Mouse (Mus musculus): ENCODE measurements around the gene Slc27a4. TPM values are rescaled to one million over a fixed set of nuclear protein-coding genes. Genes with fewer than 3 reads are reported as not detected.
A peak's percentile ranks its signal among the peaks of the same experiment; 100 is the strongest.

Gene Slc27a4
- polyA plus RNA-seq, 1 experiment = 26.8 TPM

GRCm38 (mm10) chr2:29787104-29787917, 15.1 kb upstream of the Slc27a4 start, which contains the start of gene Coq4:
TSS of gene Coq4 (plus strand) at chr2:29787493.
- Histone ChIP-seq H3K36me3 (ENCODE audit: control insufficient read depth, insufficient read depth) (peaks cover 30% of the 10 kb centered on the region), H3K79me2 (ENCODE audit: control insufficient read depth, insufficient read depth) (peaks cover 17% of the 10 kb centered on the region), H3K4me2 (ENCODE audit: low read depth) (peak within 1 kb of the TSS; percentile 91), H3K27me3 (ENCODE audit: control insufficient read depth, insufficient read depth, insufficient read length) (no peaks in the 10 kb centered on the region), H3ac (ENCODE audit: control insufficient read depth, insufficient read length) (peak within 1 kb of the TSS; percentile 4), H3K4me3 (peak within 1 kb of the TSS; percentile 69)
- TF ChIP-seq MAX (IDR thresholded peaks at IDR 0.05; ENCODE audit: low read depth) = no peak
- TF ChIP-seq POLR2AphosphoS2 (IDR thresholded peaks at IDR 0.05; ENCODE audit: insufficient read length, low read depth) = peak; percentile 78
- peak; percentile 17 for TF ChIP-seq SRF (IDR thresholded peaks at IDR 0.05; ENCODE audit: control insufficient read depth, insufficient read length, low read depth)
- no peak for TF ChIP-seq TCF12 (IDR thresholded peaks at IDR 0.05; ENCODE audit: insufficient read depth, poor library complexity, severe bottlenecking)
- TF ChIP-seq REST (IDR thresholded peaks at IDR 0.05; ENCODE audit: insufficient read depth, insufficient read length) = no peak
- TF ChIP-seq TCF3 (IDR thresholded peaks at IDR 0.05; ENCODE audit: insufficient read length, low read depth) = no peak
- TF ChIP-seq CEBPB (IDR thresholded peaks at IDR 0.05; ENCODE audit: insufficient read depth, poor library complexity, severe bottlenecking) = no peak
- TF ChIP-seq MYOD1 (IDR thresholded peaks at IDR 0.05; ENCODE audit: control insufficient read depth in 1 of 3, insufficient read length in 2 of 3, low read depth in 2 of 3) = no peak
- no peak for TF ChIP-seq MYOG (IDR thresholded peaks at IDR 0.05; ENCODE audit: control insufficient read depth in 1 of 3, insufficient read depth in 1 of 3, insufficient read length in 2 of 3, low read depth in 2 of 3)
- TF ChIP-seq POLR2A (IDR thresholded peaks at IDR 0.05; ENCODE audit: insufficient read length, low read depth) = peak; percentile 77
- peak; percentile 93 for TF ChIP-seq USF1 (IDR thresholded peaks at IDR 0.05; ENCODE audit: low read depth)
- TF ChIP-seq E2F4 (IDR thresholded peaks at IDR 0.05; ENCODE audit: insufficient read depth) = no peak

GRCm38 (mm10) chr2:29787937-29788681, 14.3 kb upstream of the Slc27a4 start, which contains the start of gene Trub2:
TSS of gene Trub2 (minus strand) at chr2:29788502.
- H3K79me2 ChIP-seq (ENCODE audit: control insufficient read depth, insufficient read depth) = peaks cover 17% of the 10 kb centered on the region
- no peaks in the 10 kb centered on the region for H3K27me3 ChIP-seq (ENCODE audit: control insufficient read depth, insufficient read depth, insufficient read length)
- peaks cover 22% of the 10 kb centered on the region for H3K36me3 ChIP-seq (ENCODE audit: control insufficient read depth, insufficient read depth)
- H3K4me2 ChIP-seq (ENCODE audit: low read depth) = peak within 1 kb of the TSS; percentile 91
- peak within 1 kb of the TSS; percentile 4 for H3ac ChIP-seq (ENCODE audit: control insufficient read depth, insufficient read length)
- TF ChIP-seq E2F4 (IDR thresholded peaks at IDR 0.05; ENCODE audit: insufficient read depth) (no peak), MYOG (IDR thresholded peaks at IDR 0.05; ENCODE audit: control insufficient read depth in 1 of 3, insufficient read depth in 1 of 3, insufficient read length in 2 of 3, low read depth in 2 of 3) (peak in 1 of 3 experiments; percentile 11), CEBPB (IDR thresholded peaks at IDR 0.05; ENCODE audit: insufficient read depth, poor library complexity, severe bottlenecking) (no peak), USF1 (IDR thresholded peaks at IDR 0.05; ENCODE audit: low read depth) (no peak), TCF12 (IDR thresholded peaks at IDR 0.05; ENCODE audit: insufficient read depth, poor library complexity, severe bottlenecking) (no peak), TCF3 (IDR thresholded peaks at IDR 0.05; ENCODE audit: insufficient read length, low read depth) (no peak), MAX (IDR thresholded peaks at IDR 0.05; ENCODE audit: low read depth) (no peak), POLR2A (IDR thresholded peaks at IDR 0.05; ENCODE audit: insufficient read length, low read depth) (peak; percentile 81), SRF (IDR thresholded peaks at IDR 0.05; ENCODE audit: control insufficient read depth, insufficient read length, low read depth) (no peak), REST (IDR thresholded peaks at IDR 0.05; ENCODE audit: insufficient read depth, insufficient read length) (no peak), MYOD1 (IDR thresholded peaks at IDR 0.05; ENCODE audit: control insufficient read depth in 1 of 3, insufficient read length in 2 of 3, low read depth in 2 of 3) (peak in 1 of 3 experiments; percentile 20), POLR2AphosphoS2 (IDR thresholded peaks at IDR 0.05; ENCODE audit: insufficient read length, low read depth) (peak; percentile 74)
- H3K4me3 ChIP-seq = peak within 1 kb of the TSS; percentile 69

DNA sequence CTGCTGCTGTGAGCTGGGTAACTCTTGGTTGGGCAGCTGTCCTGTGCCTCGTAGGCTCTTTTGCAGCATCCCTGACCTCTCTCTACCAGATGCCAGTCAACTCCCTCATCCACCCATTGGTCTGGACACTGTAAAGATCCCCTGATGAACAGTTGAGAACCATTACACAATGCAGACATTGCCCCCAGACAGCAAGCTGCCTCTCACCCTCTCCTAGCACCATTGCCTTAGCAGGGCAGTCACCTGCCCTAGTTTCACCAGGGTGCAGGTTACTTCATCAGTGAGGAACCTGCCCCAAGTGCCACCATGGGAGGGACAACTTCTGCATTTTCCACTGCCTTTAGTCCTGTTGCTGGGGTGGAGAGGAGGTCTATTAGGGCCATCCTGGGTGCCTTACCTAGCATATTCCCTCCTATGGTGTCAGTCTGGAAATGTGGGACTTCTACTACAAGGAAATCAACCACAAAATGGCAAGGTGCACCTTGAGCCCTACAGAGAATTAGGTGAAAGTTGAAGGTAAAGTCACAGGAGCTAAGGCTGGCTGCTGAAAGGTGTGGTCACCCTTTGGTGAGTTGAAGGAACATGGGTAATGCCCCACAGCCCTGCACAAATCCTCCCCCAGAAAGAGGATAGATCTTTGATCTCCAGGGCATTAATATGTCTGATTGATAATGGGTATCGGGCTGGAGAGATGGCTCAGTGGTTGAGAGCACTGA, 9.5 kb upstream of the Slc27a4 start:
- TF ChIP-seq TCF3 (IDR thresholded peaks at IDR 0.05; ENCODE audit: insufficient read length, low read depth) (no peak), REST (IDR thresholded peaks at IDR 0.05; ENCODE audit: insufficient read depth, insufficient read length) (no peak), MYOG (IDR thresholded peaks at IDR 0.05; ENCODE audit: control insufficient read depth in 1 of 3, insufficient read depth in 1 of 3, insufficient read length in 2 of 3, low read depth in 2 of 3) (no peak), TCF12 (IDR thresholded peaks at IDR 0.05; ENCODE audit: insufficient read depth, poor library complexity, severe bottlenecking) (no peak), POLR2A (IDR thresholded peaks at IDR 0.05; ENCODE audit: insufficient read length, low read depth) (no peak), MYOD1 (IDR thresholded peaks at IDR 0.05; ENCODE audit: control insufficient read depth in 1 of 3, insufficient read length in 2 of 3, low read depth in 2 of 3) (no peak), USF1 (IDR thresholded peaks at IDR 0.05; ENCODE audit: low read depth) (no peak), CEBPB (IDR thresholded peaks at IDR 0.05; ENCODE audit: insufficient read depth, poor library complexity, severe bottlenecking) (no peak), SRF (IDR thresholded peaks at IDR 0.05; ENCODE audit: control insufficient read depth, insufficient read length, low read depth) (no peak), MAX (IDR thresholded peaks at IDR 0.05; ENCODE audit: low read depth) (no peak), POLR2AphosphoS2 (IDR thresholded peaks at IDR 0.05; ENCODE audit: insufficient read length, low read depth) (no peak), E2F4 (IDR thresholded peaks at IDR 0.05; ENCODE audit: insufficient read depth) (no peak)
- Histone ChIP-seq H3K27me3 (ENCODE audit: control insufficient read depth, insufficient read depth, insufficient read length) (no peaks in the 10 kb centered on the region), H3K79me2 (ENCODE audit: control insufficient read depth, insufficient read depth) (peaks cover 4% of the 10 kb centered on the region), H3K4me3 (no peak overlapping the region), H3K4me2 (ENCODE audit: low read depth) (no peak overlapping the region), H3ac (ENCODE audit: control insufficient read depth, insufficient read length) (no peak overlapping the region), H3K36me3 (ENCODE audit: control insufficient read depth, insufficient read depth) (no peaks in the 10 kb centered on the region)

Data from myocyte (in vitro differentiated cells).